Mouse (Mus musculus): ENCODE measurements at regions not wholly inside any gene's neighbourhood (a gene's known extent, or its start where the extent isn't known, plus 50 kb on each side); places are given as distances from the start of the nearest gene placed in this dataset.

DNA sequence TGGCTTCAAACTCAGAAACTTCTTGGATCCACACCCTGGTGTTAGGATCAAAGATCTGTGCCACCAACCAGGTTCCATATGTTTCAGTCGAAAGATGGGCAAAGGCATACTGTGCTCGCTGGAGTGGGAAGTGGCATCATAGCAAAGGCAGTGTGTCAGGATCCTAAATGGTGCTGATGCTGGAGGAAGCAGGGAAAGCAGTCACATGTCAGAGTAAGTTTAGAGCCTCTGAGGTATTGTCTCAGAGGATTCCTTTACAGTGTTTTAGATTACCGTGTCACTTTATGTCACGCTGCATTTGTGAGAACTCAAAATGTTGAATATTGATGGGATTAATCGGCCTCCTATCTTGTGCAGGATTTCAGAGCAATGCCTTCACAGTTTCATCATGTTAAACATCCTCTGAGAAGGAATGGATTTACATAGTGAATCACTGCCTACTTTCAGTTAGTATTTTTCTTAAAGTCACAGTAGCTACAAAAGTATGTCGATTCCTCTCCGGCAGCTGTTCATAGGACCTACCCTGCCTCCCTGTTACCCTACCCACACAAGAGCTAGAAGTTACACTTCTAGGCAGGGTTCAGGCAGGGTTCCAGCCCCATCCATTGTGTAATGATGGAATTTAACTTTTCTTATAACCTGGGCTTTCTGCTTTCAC is 994.4 kb upstream of the Lrrc6 start:
- no peak for TF ChIP-seq CTCF (IDR thresholded peaks at IDR 0.05; ENCODE audit: insufficient read depth, low read length)
- no peak for TF ChIP-seq POLR2A (IDR thresholded peaks at IDR 0.05; ENCODE audit: borderline replicate concordance, extremely low read depth, low read depth, low read length)

Data from lung, adult 2 months (tissue).